Mouse (Mus musculus): ENCODE measurements around the gene Ankef1.

Ankef1 gene

GRCm38 (mm10) chr2:136600651-136601170 is 99.0 kb downstream of the Ankef1 start:
- DNase-seq (ENCODE audit: low read depth, low spot score) = no peak

- no peak for DNase-seq (ENCODE audit: low read depth, low spot score)
Observed at GRCm38 (mm10) chr2:136601206-136601605, 99.5 kb downstream of the Ankef1 start.

Data from ES-CJ7 (cell line).